Mouse (Mus musculus) G1E (cell line): ENCODE results near the gene Yipf4. TPM values are rescaled to one million over a fixed set of nuclear protein-coding genes. Genes with fewer than 3 reads are reported as not detected.

ENCODE experiments used
- ATAC-seq: 2 replicates; pipeline ENCODE4 v1.8.0; 2016; ENCODE audit warnings: mild to moderate bottlenecking; ENCODE audit not compliant: insufficient number of reproducible peaks, poor library complexity, low FRiP score, severe bottlenecking; ENCODE audit errors: extremely low read depth
- DNase-seq: peaks from one replicate; pipeline ENCODE4 v3.0.0; 2012; ENCODE audit warnings: low spot score
- H3K27me3 ChIP-seq: 2 replicates; pipeline ENCODE4 v1.6.1; 2012; ENCODE audit warnings: mild to moderate bottlenecking, low read length, inconsistent platforms; ENCODE audit not compliant: insufficient read depth
- H3K36me3 ChIP-seq: replicated peaks from 2 replicates; pipeline ENCODE3; 2012; ENCODE audit warnings: mild to moderate bottlenecking, inconsistent platforms
- H3K4me1 ChIP-seq: 2 replicates; pipeline ENCODE4 v1.6.1; 2012; ENCODE audit warnings: low read depth, low read length, inconsistent platforms, mixed read lengths; ENCODE audit not compliant: insufficient read depth
- H3K4me3 ChIP-seq: 2 replicates; pipeline ENCODE4 v1.5.1; 2012; ENCODE audit warnings: low read depth, mild to moderate bottlenecking, inconsistent platforms, low read length, moderate library complexity, mixed read lengths
- H3K9me3 ChIP-seq: replicated peaks from 2 replicates; pipeline ENCODE4 v1.6.1; 2012; ENCODE audit warnings: inconsistent platforms
- CTCF ChIP-seq: IDR thresholded peaks from 2 replicates; pipeline ENCODE4 v1.5.1; 2012; ENCODE audit warnings: low read depth, low read length, inconsistent platforms, mixed read lengths
- GATA1 ChIP-seq: IDR thresholded peaks from 2 replicates; pipeline ENCODE4 v1.6.1; 2012; ENCODE audit warnings: borderline replicate concordance, low read length, inconsistent platforms, mixed read lengths
- GATA2 ChIP-seq: IDR thresholded peaks from 2 replicates; pipeline ENCODE4 v1.6.1; 2012; ENCODE audit warnings: low read depth, low read length, inconsistent platforms, borderline replicate concordance
- POLR2AphosphoS5 ChIP-seq: IDR thresholded peaks from 2 replicates; pipeline ENCODE4 v1.6.1; 2012; ENCODE audit warnings: low read depth, low read length, inconsistent platforms; ENCODE audit not compliant: insufficient replicate concordance
- TAL1 ChIP-seq: conservative IDR thresholded peaks from 2 replicates; pipeline ENCODE4 v1.6.1; 2012; ENCODE audit warnings: low read depth, low read length, inconsistent platforms, mixed read lengths
- polyA plus RNA-seq: library from polyadenylated mRNA; stranded (reverse); fragments of >175 nt; gene quantifications from 2 replicates; pipeline ENCODE4 v1.2.3, GENCODE M21; 2012
- total RNA-seq, 2 experiments: library from RNA; stranded (forward) in 1 of 2; stranded (reverse) in 1 of 2; fragments of 200-1000 nt in 1 of 2; fragments of >200 nt in 1 of 2; fragmentation: Nextera tagmentation in 1 of 2; gene quantifications; 2 replicates each; pipeline ENCODE4 v1.2.3; 2014 to 2017

The Yipf4 gene
- total and polyA plus RNA-seq, 3 experiments, result 9.7 to 40.5 (median 32.9) TPM

DNA sequence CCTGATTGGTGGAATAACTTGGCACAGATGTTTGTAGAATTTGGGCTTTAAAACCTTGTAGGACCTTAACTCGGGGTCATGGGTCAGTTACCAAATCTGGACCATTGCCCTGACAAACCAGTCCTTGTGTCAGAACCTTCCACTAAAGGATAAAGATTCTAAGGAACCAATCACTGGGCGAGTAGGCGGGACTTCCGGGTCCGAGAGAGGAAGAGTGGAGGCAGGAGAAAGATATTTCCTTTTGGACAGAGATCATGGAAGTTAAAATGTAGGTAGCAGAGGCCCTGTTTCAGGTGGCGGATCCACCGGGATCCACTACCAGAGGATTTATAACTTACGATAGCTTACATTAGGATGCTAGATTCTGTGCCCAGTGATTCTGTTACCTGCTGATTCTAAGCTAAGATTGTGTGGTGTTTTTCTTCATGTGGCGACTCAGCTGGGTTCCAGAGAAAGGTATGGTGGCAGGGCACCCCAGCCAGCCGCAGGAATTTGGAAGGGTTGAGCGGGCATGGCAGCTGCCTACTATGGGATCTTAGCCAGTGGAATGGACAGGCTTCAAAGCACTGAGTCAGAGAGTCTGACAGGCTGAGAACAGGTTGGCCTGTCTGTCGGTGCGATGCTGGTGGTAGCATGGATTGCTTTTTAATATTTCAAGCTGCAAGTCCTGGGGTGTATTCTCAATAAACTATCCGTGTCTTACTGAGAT lies 8.8 kb upstream of the Yipf4 start:
- no peaks in the 10 kb centered on the region for H3K9me3 ChIP-seq
- H3K4me1 ChIP-seq, result no peaks in the 10 kb centered on the region
- H3K27me3 ChIP-seq, result peaks cover 7% of the 10 kb centered on the region; the same call in 1 of the 2 replicates
- no peak overlapping the region for H3K4me3 ChIP-seq
- no peak for ATAC-seq
- H3K36me3 ChIP-seq, result no peaks in the 10 kb centered on the region
- DNase-seq, result no peak
- TF ChIP-seq POLR2AphosphoS5 (no peak), TAL1 (no peak), CTCF (no peak), GATA2 (no peak), GATA1 (no peak)

- H3K9me3 ChIP-seq, result no peaks in the 10 kb centered on the region
- ATAC-seq (no peak), DNase-seq (no peak)
- peaks cover 27% of the 10 kb centered on the region for H3K36me3 ChIP-seq
- H3K27me3 ChIP-seq, result 0 out of 2 replicates have a peak, but pooled peaks cover 4% of the 10 kb centered on the region
- H3K4me3 ChIP-seq, result peak overlapping the region; percentile 89
- peaks cover 2% of the 10 kb centered on the region; the same call in 1 of the 2 replicates for H3K4me1 ChIP-seq
- TF ChIP-seq POLR2AphosphoS5 (no peak), GATA1 (no peak), CTCF (no peak), TAL1 (no peak), GATA2 (no peak)
Measured at GRCm38 (mm10) chr17:74489901-74490220, 568 bp downstream of the Yipf4 start.

GRCm38 (mm10) chr17:74491565-74491964 lies 2.3 kb downstream of the Yipf4 start:
- H3K4me1 ChIP-seq, result peaks cover 2% of the 10 kb centered on the region; the same call in 1 of the 2 replicates
- no peaks in the 10 kb centered on the region for H3K9me3 ChIP-seq
- H3K36me3 ChIP-seq, result peaks cover 38% of the 10 kb centered on the region
- no peak for DNase-seq
- no peak for ATAC-seq
- TF ChIP-seq POLR2AphosphoS5, result no peak
- no peak for TF ChIP-seq TAL1
- TF ChIP-seq CTCF, result no peak
- TF ChIP-seq GATA1, result no peak
- TF ChIP-seq GATA2, result no peak
- no peaks in the 10 kb centered on the region for H3K27me3 ChIP-seq
- H3K4me3 ChIP-seq, result no peak overlapping the region

DNA sequence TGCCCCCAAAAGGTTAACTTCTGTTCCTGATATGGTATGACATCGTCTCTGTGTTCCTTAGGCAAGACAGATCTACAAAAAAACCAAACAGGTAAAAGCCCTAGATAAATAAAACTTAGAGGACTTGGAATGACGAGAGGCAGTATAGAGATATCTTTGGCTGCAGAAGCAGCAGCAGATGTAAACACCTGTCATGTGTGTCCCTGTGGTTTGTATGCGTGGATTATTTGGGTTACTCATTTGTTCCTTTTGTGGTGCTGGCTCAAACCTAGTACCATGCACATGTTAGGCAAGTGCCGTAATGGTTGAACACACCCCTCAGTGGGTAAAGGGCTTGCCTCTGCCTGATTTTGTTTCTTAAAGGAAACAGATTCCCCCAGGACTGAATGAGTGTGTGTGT lies 10.9 kb downstream of the Yipf4 start:
- H3K36me3 ChIP-seq, result peaks cover 39% of the 10 kb centered on the region
- no peaks in the 10 kb centered on the region for H3K4me1 ChIP-seq
- ATAC-seq (no peak), DNase-seq (no peak)
- no peaks in the 10 kb centered on the region for H3K27me3 ChIP-seq
- no peak for TF ChIP-seq GATA2
- H3K4me3 ChIP-seq, result no peak overlapping the region
- no peaks in the 10 kb centered on the region for H3K9me3 ChIP-seq

DNA sequence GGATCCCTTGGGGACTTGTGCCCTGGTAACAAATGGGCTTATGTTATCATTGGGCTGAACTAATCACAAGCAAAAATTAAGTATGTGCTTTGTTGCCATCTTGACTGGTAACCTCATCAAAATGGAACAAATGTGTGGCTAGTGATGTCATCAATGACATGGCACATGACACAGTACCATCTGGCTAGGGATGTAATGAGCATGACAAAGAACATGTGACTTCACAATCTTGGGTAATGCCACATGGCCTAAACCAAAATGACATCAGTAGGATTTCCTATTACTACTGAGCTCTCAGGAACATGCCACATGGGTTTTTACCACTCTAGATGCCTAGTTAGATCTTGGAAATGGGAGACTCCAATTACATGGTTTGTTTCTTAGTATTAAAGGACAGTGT lies 11.8 kb downstream of the Yipf4 start:
- Histone ChIP-seq H3K9me3 (no peaks in the 10 kb centered on the region), H3K36me3 (peaks cover 33% of the 10 kb centered on the region), H3K4me3 (no peak overlapping the region), H3K27me3 (no peaks in the 10 kb centered on the region), H3K4me1 (no peaks in the 10 kb centered on the region)
- ATAC-seq (no peak), DNase-seq (no peak)
- no peak for TF ChIP-seq TAL1
- no peak for TF ChIP-seq CTCF
- TF ChIP-seq POLR2AphosphoS5, result no peak
- TF ChIP-seq GATA2, result no peak
- no peak for TF ChIP-seq GATA1

- Histone ChIP-seq H3K36me3 (no peaks in the 10 kb centered on the region), H3K4me1 (peaks cover 9% of the 10 kb centered on the region), H3K9me3 (no peaks in the 10 kb centered on the region), H3K4me3 (no peak overlapping the region), H3K27me3 (no peaks in the 10 kb centered on the region)
- DNase-seq (no peak), ATAC-seq (no peak)
- no peak for TF ChIP-seq GATA2
- TF ChIP-seq CTCF, result no peak
- TF ChIP-seq GATA1, result no peak
- TF ChIP-seq POLR2AphosphoS5, result no peak
- no peak for TF ChIP-seq TAL1
Measured at GRCm38 (mm10) chr17:74507934-74508333, 18.6 kb downstream of the Yipf4 start.
